Mouse (Mus musculus): ENCODE data around the gene Olfr1212. TPM values are rescaled to one million over a fixed set of nuclear protein-coding genes. Genes with fewer than 3 reads are reported as not detected.

Gene Olfr1212
- polyA plus RNA-seq (2016; fragmentation: Nextera tagmentation; extraction: Ambion mirVana), result not detected in 2 replicates

GRCm38 (mm10) chr2:88953669-88954068, at the start of gene Olfr1212:
Olfr1212 (plus strand) TSS chr2:88953969.
- H3K36me3 ChIP-seq, result no peaks in the 10 kb centered on the region
- H3K27ac ChIP-seq, result no peak within 1 kb of the TSS
- ATAC-seq (ENCODE audit: low FRiP score, low read depth), result no peak
- no peak within 1 kb of the TSS for H3K4me3 ChIP-seq
- H3K4me1 ChIP-seq, result no peaks in the 10 kb centered on the region
- no peak within 1 kb of the TSS for H3K9ac ChIP-seq
- no peaks in the 10 kb centered on the region for H3K9me3 ChIP-seq
- no peak within 1 kb of the TSS for H3K4me2 ChIP-seq (replicated peaks)
- no peaks in the 10 kb centered on the region for H3K27me3 ChIP-seq (replicated peaks)

- no peak within 1 kb of the TSS for H3K4me3 ChIP-seq
- no peaks in the 10 kb centered on the region for H3K4me1 ChIP-seq
- no peaks in the 10 kb centered on the region for H3K9me3 ChIP-seq
- 88% methylated on average over 3 of the region's 3 CpGs for WGBS
- H3K27me3 ChIP-seq (replicated peaks), result no peaks in the 10 kb centered on the region
- no peak for ATAC-seq (ENCODE audit: low FRiP score, low read depth)
- H3K36me3 ChIP-seq, result no peaks in the 10 kb centered on the region
- no peak within 1 kb of the TSS for H3K27ac ChIP-seq
- no peak within 1 kb of the TSS for H3K4me2 ChIP-seq (replicated peaks)
- H3K9ac ChIP-seq, result no peak within 1 kb of the TSS
These were observed 38.7 kb upstream of the Olfr1212 start, which contains the start of gene Olfr1209 for GRCm38 (mm10) chr2:88915057-88915456. Olfr1209 (minus strand) TSS chr2:88915157.

- H3K27ac ChIP-seq, result no peak within 1 kb of the TSS
- H3K9ac ChIP-seq, result no peak within 1 kb of the TSS
- H3K4me1 ChIP-seq, result no peaks in the 10 kb centered on the region
- no peak within 1 kb of the TSS for H3K4me2 ChIP-seq (replicated peaks)
- H3K4me3 ChIP-seq, result no peak within 1 kb of the TSS
- ATAC-seq (ENCODE audit: low FRiP score, low read depth), result no peak
- no peaks in the 10 kb centered on the region for H3K36me3 ChIP-seq
- no peaks in the 10 kb centered on the region for H3K9me3 ChIP-seq
- no peaks in the 10 kb centered on the region for H3K27me3 ChIP-seq (replicated peaks)
- WGBS, result 85% methylated on average over 1 of the region's 1 CpGs
These were observed 15.8 kb upstream of the Olfr1212 start, which contains the start of gene Olfr1211 for GRCm38 (mm10) chr2:88938011-88938410. Olfr1211 (minus strand) TSS chr2:88938111.

GRCm38 (mm10) chr2:88980181-88980580, 26.4 kb downstream of the Olfr1212 start, which contains the start of gene Gm13762:
Gm13762 (minus strand) TSS chr2:88980281.
- H3K9ac ChIP-seq, result no peak within 1 kb of the TSS
- H3K4me1 ChIP-seq, result no peaks in the 10 kb centered on the region
- H3K27me3 ChIP-seq (replicated peaks), result no peaks in the 10 kb centered on the region
- no peak for ATAC-seq (ENCODE audit: low FRiP score, low read depth)
- 90% methylated on average over 1 of the region's 1 CpGs for WGBS
- H3K4me3 ChIP-seq, result no peak within 1 kb of the TSS
- no peak within 1 kb of the TSS for H3K4me2 ChIP-seq (replicated peaks)
- no peaks in the 10 kb centered on the region for H3K36me3 ChIP-seq
- no peak within 1 kb of the TSS for H3K27ac ChIP-seq
- no peaks in the 10 kb centered on the region for H3K9me3 ChIP-seq

- no peaks in the 10 kb centered on the region for H3K27me3 ChIP-seq (replicated peaks)
- no peak within 1 kb of the TSS for H3K9ac ChIP-seq
- no peak for ATAC-seq (ENCODE audit: low FRiP score, low read depth)
- H3K4me3 ChIP-seq, result no peak within 1 kb of the TSS
- no peak within 1 kb of the TSS for H3K27ac ChIP-seq
- H3K9me3 ChIP-seq, result no peaks in the 10 kb centered on the region
- no peaks in the 10 kb centered on the region for H3K36me3 ChIP-seq
- no peaks in the 10 kb centered on the region for H3K4me1 ChIP-seq
- no peak within 1 kb of the TSS for H3K4me2 ChIP-seq (replicated peaks)
- 94% methylated on average over 1 of the region's 1 CpGs for WGBS
These were observed 38.8 kb downstream of the Olfr1212 start, which contains the start of gene Olfr1214 for GRCm38 (mm10) chr2:88992553-88992952. Olfr1214 (minus strand) TSS chr2:88992653.

- Histone ChIP-seq H3K4me3 (no peak within 1 kb of the TSS), H3K9ac (no peak within 1 kb of the TSS), H3K4me1 (no peaks in the 10 kb centered on the region), H3K27me3 (replicated peaks) (no peaks in the 10 kb centered on the region), H3K4me2 (replicated peaks) (no peak within 1 kb of the TSS), H3K36me3 (no peaks in the 10 kb centered on the region), H3K27ac (no peak within 1 kb of the TSS), H3K9me3 (no peaks in the 10 kb centered on the region)
- 74% methylated on average over 2 of the region's 2 CpGs for WGBS
- no peak for ATAC-seq (ENCODE audit: low FRiP score, low read depth)
These were observed 53.1 kb downstream of the Olfr1212 start, which contains the start of gene Olfr1215 for GRCm38 (mm10) chr2:89006873-89007272. Olfr1215 (minus strand) TSS chr2:89006973.

Other genes with a start within 250 kb of the Olfr1212 start
- gene Olfr1196, start 249.4 kb upstream of the Olfr1212 start, polyA plus RNA-seq (2016; fragmentation: Nextera tagmentation; extraction: Ambion mirVana), result not detected in 2 replicates
- not detected in 2 replicates for gene Olfr1197, start 221.6 kb upstream of the Olfr1212 start, polyA plus RNA-seq (2016; fragmentation: Nextera tagmentation; extraction: Ambion mirVana)
- gene Olfr1198, start 202.6 kb upstream of the Olfr1212 start, polyA plus RNA-seq (2016; fragmentation: Nextera tagmentation; extraction: Ambion mirVana), result not detected in 2 replicates
- not detected in 2 replicates for gene Olfr1199, start 193.5 kb upstream of the Olfr1212 start, polyA plus RNA-seq (2016; fragmentation: Nextera tagmentation; extraction: Ambion mirVana)
- not detected in 2 replicates for gene Olfr1200, start 183.5 kb upstream of the Olfr1212 start, polyA plus RNA-seq (2016; fragmentation: Nextera tagmentation; extraction: Ambion mirVana)
- gene Olfr1201, start 160.9 kb upstream of the Olfr1212 start, polyA plus RNA-seq (2016; fragmentation: Nextera tagmentation; extraction: Ambion mirVana), result not detected in 2 replicates
- 0.05 TPM in 1 of 2 replicates, not detected in the other for gene Olfr1202, start 139.5 kb upstream of the Olfr1212 start, polyA plus RNA-seq (2016; fragmentation: Nextera tagmentation; extraction: Ambion mirVana)
- gene Olfr1205, start 124.2 kb upstream of the Olfr1212 start, polyA plus RNA-seq (2016; fragmentation: Nextera tagmentation; extraction: Ambion mirVana), result not detected in 2 replicates
- not detected in 2 replicates for gene Olfr1204, start 104.7 kb upstream of the Olfr1212 start, polyA plus RNA-seq (2016; fragmentation: Nextera tagmentation; extraction: Ambion mirVana)
- not detected in 2 replicates for gene Olfr1206, start 90.7 kb upstream of the Olfr1212 start, polyA plus RNA-seq (2016; fragmentation: Nextera tagmentation; extraction: Ambion mirVana)
- not detected in 2 replicates for gene Olfr1208, start 51.7 kb upstream of the Olfr1212 start, polyA plus RNA-seq (2016; fragmentation: Nextera tagmentation; extraction: Ambion mirVana)
- not detected in 2 replicates for gene Olfr1209, start 38.8 kb upstream of the Olfr1212 start, polyA plus RNA-seq (2016; fragmentation: Nextera tagmentation; extraction: Ambion mirVana)
- not detected in 2 replicates for gene Olfr1211, start 15.9 kb upstream of the Olfr1212 start, polyA plus RNA-seq (2016; fragmentation: Nextera tagmentation; extraction: Ambion mirVana)
- gene Gm13762, start 26.3 kb downstream of the Olfr1212 start, polyA plus RNA-seq (2016; fragmentation: Nextera tagmentation; extraction: Ambion mirVana), result not detected in 2 replicates
- not detected in 2 replicates for gene Olfr1214, start 38.7 kb downstream of the Olfr1212 start, polyA plus RNA-seq (2016; fragmentation: Nextera tagmentation; extraction: Ambion mirVana)
- gene Olfr1215, start 53.0 kb downstream of the Olfr1212 start, polyA plus RNA-seq (2016; fragmentation: Nextera tagmentation; extraction: Ambion mirVana), result not detected in 2 replicates
- not detected in 2 replicates for gene Olfr1216, start 64.4 kb downstream of the Olfr1212 start, polyA plus RNA-seq (2016; fragmentation: Nextera tagmentation; extraction: Ambion mirVana)
- gene Olfr1217, start 78.1 kb downstream of the Olfr1212 start, polyA plus RNA-seq (2016; fragmentation: Nextera tagmentation; extraction: Ambion mirVana), result not detected in 2 replicates
- not detected in 2 replicates for gene Olfr1218, start 107.2 kb downstream of the Olfr1212 start, polyA plus RNA-seq (2016; fragmentation: Nextera tagmentation; extraction: Ambion mirVana)
- not detected in 2 replicates for gene Olfr1219, start 129.5 kb downstream of the Olfr1212 start, polyA plus RNA-seq (2016; fragmentation: Nextera tagmentation; extraction: Ambion mirVana)
- gene Olfr1220, start 152.9 kb downstream of the Olfr1212 start, polyA plus RNA-seq (2016; fragmentation: Nextera tagmentation; extraction: Ambion mirVana), result 0.04 TPM in 1 of 2 replicates, not detected in the other
- not detected in 2 replicates for gene Olfr1221, start 163.3 kb downstream of the Olfr1212 start, polyA plus RNA-seq (2016; fragmentation: Nextera tagmentation; extraction: Ambion mirVana)
- not detected in 2 replicates for gene Olfr1222, start 179.1 kb downstream of the Olfr1212 start, polyA plus RNA-seq (2016; fragmentation: Nextera tagmentation; extraction: Ambion mirVana)
- not detected in 2 replicates for gene Olfr1223, start 197.6 kb downstream of the Olfr1212 start, polyA plus RNA-seq (2016; fragmentation: Nextera tagmentation; extraction: Ambion mirVana)
- gene Olfr1224-ps1, start 210.1 kb downstream of the Olfr1212 start, polyA plus RNA-seq (2016; fragmentation: Nextera tagmentation; extraction: Ambion mirVana), result not detected in 2 replicates
- gene Olfr1225, start 220.7 kb downstream of the Olfr1212 start, polyA plus RNA-seq (2016; fragmentation: Nextera tagmentation; extraction: Ambion mirVana), result not detected in 2 replicates
- not detected in 2 replicates for gene Olfr1226, start 246.1 kb downstream of the Olfr1212 start, polyA plus RNA-seq (2016; fragmentation: Nextera tagmentation; extraction: Ambion mirVana)

All from neural tube, embryonic 12.5 days (tissue).